Mouse (Mus musculus): ENCODE measurements at regions not wholly inside any gene's neighbourhood (a gene's known extent, or its start where the extent isn't known, plus 50 kb on each side); places are given as distances from the start of the nearest gene placed in this dataset.
A peak's percentile ranks its signal among the peaks of the same experiment; 100 is the strongest.

DNA sequence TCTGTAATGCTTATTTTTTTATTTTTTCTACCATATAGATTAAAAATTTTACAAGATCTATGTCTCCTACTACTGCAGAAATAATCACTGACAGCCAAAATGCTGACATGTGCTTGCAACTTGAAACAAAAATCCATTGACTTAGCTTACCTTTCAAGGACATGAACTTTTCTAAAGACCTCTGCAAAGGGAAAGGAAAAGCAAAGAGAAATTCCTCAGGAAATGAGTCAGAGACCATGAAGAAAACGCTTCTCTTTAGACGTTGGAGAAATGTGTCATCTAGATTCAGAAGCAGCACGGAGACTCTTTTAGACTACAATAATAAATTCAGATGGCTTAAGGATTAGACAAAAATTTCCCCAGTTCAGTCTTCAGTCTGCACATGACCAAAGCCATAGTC lies 2188.6 kb upstream of the Tenm3 start:
- H3K36me3 ChIP-seq (ENCODE audit: control insufficient read depth, insufficient read depth, low read length): no peaks in the 10 kb centered on the region
- H3K9me3 ChIP-seq (ENCODE audit: control insufficient read depth, low read length): no peaks in the 10 kb centered on the region
- H3K4me2 ChIP-seq (replicated peaks; ENCODE audit: low read depth, low read length): no peak overlapping the region
- H3K9ac ChIP-seq (ENCODE audit: low read depth, low read length): no peak overlapping the region
- 47% methylated on average over 3 of the region's 3 CpGs for WGBS
- no peak for ATAC-seq (ENCODE audit: low FRiP score, low TSS enrichment)
- no peaks in the 10 kb centered on the region for H3K4me1 ChIP-seq (ENCODE audit: control insufficient read depth, insufficient read depth, low read length)
- no peak overlapping the region for H3K4me3 ChIP-seq (ENCODE audit: low read length)
- no peak overlapping the region for H3K27ac ChIP-seq (ENCODE audit: low read depth, low read length)
- H3K27me3 ChIP-seq (ENCODE audit: control insufficient read depth, insufficient read depth, low read length): no peaks in the 10 kb centered on the region

- H3K9ac ChIP-seq (ENCODE audit: low read depth, low read length): no peak overlapping the region
- no peak overlapping the region for H3K4me3 ChIP-seq (ENCODE audit: low read length)
- no peaks in the 10 kb centered on the region for H3K36me3 ChIP-seq (ENCODE audit: control insufficient read depth, insufficient read depth, low read length)
- no peaks in the 10 kb centered on the region for H3K9me3 ChIP-seq (ENCODE audit: control insufficient read depth, low read length)
- no peak overlapping the region for H3K27ac ChIP-seq (ENCODE audit: low read depth, low read length)
- no peak for ATAC-seq (ENCODE audit: low FRiP score, low TSS enrichment)
- H3K4me2 ChIP-seq (replicated peaks; ENCODE audit: low read depth, low read length): no peak overlapping the region
- H3K27me3 ChIP-seq (ENCODE audit: control insufficient read depth, insufficient read depth, low read length): no peaks in the 10 kb centered on the region
- H3K4me1 ChIP-seq (ENCODE audit: control insufficient read depth, insufficient read depth, low read length): no peaks in the 10 kb centered on the region
- 94% methylated on average over 3 of the region's 3 CpGs for WGBS
Measured at GRCm38 (mm10) chr8:51010508-51010907, 2166.8 kb upstream of the Tenm3 start.

DNA sequence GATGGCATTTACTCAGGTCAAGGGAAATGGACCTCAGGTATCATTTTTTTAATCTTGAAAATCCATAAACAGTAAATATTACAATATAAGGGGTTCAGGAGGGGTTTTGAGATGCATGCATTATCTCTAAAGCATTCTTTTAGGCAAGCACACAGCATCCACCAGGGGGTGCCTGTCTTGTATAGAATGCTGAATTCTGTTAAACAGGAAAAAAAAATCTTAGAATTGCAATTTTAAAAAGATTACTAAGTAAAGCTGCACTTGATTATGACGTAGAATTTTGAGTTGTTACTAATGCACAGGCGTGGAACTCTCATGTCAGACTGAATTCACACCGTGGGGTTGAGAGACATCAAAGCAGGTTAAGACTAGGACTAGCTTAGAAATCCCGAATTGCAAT lies 2123.6 kb upstream of the Tenm3 start:
- Histone ChIP-seq H3K36me3 (ENCODE audit: control insufficient read depth, insufficient read depth, low read length) (no peaks in the 10 kb centered on the region), H3K9ac (ENCODE audit: low read depth, low read length) (no peak overlapping the region), H3K4me1 (ENCODE audit: control insufficient read depth, insufficient read depth, low read length) (no peaks in the 10 kb centered on the region), H3K4me2 (replicated peaks; ENCODE audit: low read depth, low read length) (no peak overlapping the region), H3K4me3 (ENCODE audit: low read length) (no peak overlapping the region), H3K27ac (ENCODE audit: low read depth, low read length) (no peak overlapping the region), H3K9me3 (ENCODE audit: control insufficient read depth, low read length) (no peaks in the 10 kb centered on the region), H3K27me3 (ENCODE audit: control insufficient read depth, insufficient read depth, low read length) (no peaks in the 10 kb centered on the region)
- 62% methylated on average over 4 of the region's 4 CpGs for WGBS
- no peak for ATAC-seq (ENCODE audit: low FRiP score, low TSS enrichment)

- no peak for ATAC-seq (ENCODE audit: low FRiP score, low TSS enrichment)
- Histone ChIP-seq H3K4me3 (ENCODE audit: low read length) (no peak overlapping the region), H3K9ac (ENCODE audit: low read depth, low read length) (no peak overlapping the region), H3K4me1 (ENCODE audit: control insufficient read depth, insufficient read depth, low read length) (no peaks in the 10 kb centered on the region), H3K4me2 (replicated peaks; ENCODE audit: low read depth, low read length) (no peak overlapping the region), H3K9me3 (ENCODE audit: control insufficient read depth, low read length) (no peaks in the 10 kb centered on the region; the same call in 1 of the 2 replicates), H3K27me3 (ENCODE audit: control insufficient read depth, insufficient read depth, low read length) (peaks cover 19% of the 10 kb centered on the region), H3K36me3 (ENCODE audit: control insufficient read depth, insufficient read depth, low read length) (no peaks in the 10 kb centered on the region), H3K27ac (ENCODE audit: low read depth, low read length) (no peak overlapping the region)
- WGBS: 23% methylated on average over 5 of the region's 5 CpGs
Measured at GRCm38 (mm10) chr8:50917540-50917939, 2073.8 kb upstream of the Tenm3 start.

DNA sequence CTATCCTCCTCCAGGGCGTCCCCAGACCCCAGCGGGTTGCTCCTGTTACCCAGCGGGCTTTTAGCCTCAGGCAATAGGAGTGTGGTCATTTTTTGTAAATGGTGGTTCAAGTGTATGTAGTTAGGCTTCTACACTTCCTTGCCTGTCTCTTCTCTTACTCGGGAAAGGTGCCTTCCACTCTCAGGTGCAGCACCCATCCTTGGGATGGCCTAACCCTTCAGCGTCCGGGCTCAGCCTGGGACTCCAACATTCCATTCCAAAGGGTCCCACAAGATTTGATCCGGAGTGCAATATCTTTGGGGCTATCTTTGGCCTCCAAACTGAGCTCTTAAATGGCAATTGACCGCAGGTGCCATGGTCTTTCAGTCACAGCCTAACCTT lies 2073.0 kb upstream of the Tenm3 start:
- under 1% methylated on average over 8 of the region's 8 CpGs for WGBS
- no peak overlapping the region for H3K9ac ChIP-seq (ENCODE audit: low read depth, low read length)
- ATAC-seq (ENCODE audit: low FRiP score, low TSS enrichment): no peak; the same call in 1 of the 2 replicates

DNA sequence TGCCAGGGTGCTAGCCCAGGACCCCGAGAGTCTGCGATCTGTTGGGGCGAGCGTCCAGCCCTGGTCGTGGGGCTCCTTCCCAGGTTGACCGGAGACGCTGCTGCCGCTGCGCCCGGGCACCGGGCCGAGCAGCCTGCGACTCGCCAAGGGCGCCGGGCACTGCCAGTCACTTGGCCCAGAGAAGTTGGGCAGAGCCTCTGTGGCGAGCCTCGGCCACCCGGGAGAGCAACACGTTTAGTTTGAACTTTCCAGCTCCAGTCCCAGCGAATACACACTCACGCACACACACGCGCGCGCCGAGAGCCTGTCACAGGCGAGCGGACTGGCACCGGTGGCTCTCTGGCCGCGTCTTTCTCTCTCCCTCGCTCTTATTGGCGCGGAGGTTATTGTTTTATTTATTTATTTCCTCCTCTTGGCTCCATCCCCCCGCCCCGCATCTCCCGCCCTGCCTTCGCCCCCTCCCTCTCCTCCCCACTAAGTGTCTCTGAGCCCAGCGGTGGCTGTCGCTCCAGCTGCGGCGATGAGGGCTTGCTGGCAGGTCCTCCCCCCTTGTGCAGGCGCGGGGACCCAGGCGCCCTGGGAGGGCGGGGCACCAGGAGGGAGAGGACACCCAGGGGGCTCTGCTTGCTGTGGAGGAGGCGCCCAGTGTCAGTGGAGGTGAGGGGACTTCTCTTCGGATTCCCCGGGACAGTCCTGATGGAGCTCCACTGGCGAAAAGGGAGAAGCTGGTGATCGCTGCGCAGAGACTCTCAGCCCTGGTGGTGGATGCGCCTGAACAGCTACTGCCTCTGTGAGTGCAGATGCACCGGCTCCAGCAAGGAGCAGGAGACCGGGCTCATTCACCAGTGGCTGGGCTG lies 2072.4 kb upstream of the Tenm3 start:
- Histone ChIP-seq H3K9ac (ENCODE audit: low read depth, low read length) (peak overlapping the region; percentile 42; the same call in 1 of the 2 replicates), H3K4me2 (replicated peaks; ENCODE audit: low read depth, low read length) (peak overlapping the region; percentile 97), H3K4me3 (ENCODE audit: low read length) (peak overlapping the region; percentile 61), H3K27ac (ENCODE audit: low read depth, low read length) (no peak overlapping the region), H3K4me1 (ENCODE audit: control insufficient read depth, insufficient read depth, low read length) (no peaks in the 10 kb centered on the region), H3K27me3 (ENCODE audit: control insufficient read depth, insufficient read depth, low read length) (peaks cover 19% of the 10 kb centered on the region), H3K36me3 (ENCODE audit: control insufficient read depth, insufficient read depth, low read length) (no peaks in the 10 kb centered on the region), H3K9me3 (ENCODE audit: control insufficient read depth, low read length) (no peaks in the 10 kb centered on the region; the same call in 1 of the 2 replicates)
- WGBS: under 1% methylated on average over 54 of the region's 56 CpGs
- ATAC-seq (ENCODE audit: low FRiP score, low TSS enrichment): peak; percentile 88

More for the DNA sequence above, 2073.0 kb upstream of the Tenm3 start:
- Histone ChIP-seq H3K36me3 (ENCODE audit: control insufficient read depth, insufficient read depth, low read length) (no peaks in the 10 kb centered on the region), H3K27ac (ENCODE audit: low read depth, low read length) (no peak overlapping the region), H3K4me2 (replicated peaks; ENCODE audit: low read depth, low read length) (peak overlapping the region; percentile 97), H3K4me3 (ENCODE audit: low read length) (peak overlapping the region; percentile 61), H3K9me3 (ENCODE audit: control insufficient read depth, low read length) (no peaks in the 10 kb centered on the region; the same call in 1 of the 2 replicates), H3K4me1 (ENCODE audit: control insufficient read depth, insufficient read depth, low read length) (no peaks in the 10 kb centered on the region), H3K27me3 (ENCODE audit: control insufficient read depth, insufficient read depth, low read length) (peaks cover 19% of the 10 kb centered on the region)

DNA sequence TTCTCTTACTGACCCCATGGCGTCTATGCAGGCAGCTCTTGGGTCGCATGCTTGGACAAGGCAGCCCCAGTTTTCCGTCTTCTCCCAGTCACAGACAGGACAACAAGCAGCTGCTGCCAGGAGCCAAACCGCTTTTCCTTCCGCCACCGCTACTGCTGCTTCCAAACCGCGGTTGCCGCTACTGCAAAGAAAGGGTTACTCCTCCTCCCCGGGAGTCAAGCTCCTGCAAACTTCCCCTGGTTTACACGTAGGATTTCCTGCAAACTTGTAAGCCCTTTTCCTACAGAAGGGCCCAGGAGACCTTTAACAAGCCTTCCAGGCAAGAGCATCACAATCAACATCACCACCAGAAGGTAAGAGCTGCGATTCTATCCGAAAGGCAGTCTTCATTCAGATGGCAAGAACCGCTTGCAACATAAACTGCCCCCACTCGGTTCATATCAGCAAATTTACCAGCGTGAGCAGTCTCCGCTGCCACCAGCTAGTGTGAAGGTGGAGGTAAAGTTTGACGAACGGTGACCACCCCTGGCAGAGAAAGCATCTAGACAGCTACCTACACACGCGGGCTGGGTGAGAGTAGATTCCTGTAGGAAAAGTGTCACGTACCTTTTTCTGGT lies 2071.6 kb upstream of the Tenm3 start:
- peak; percentile 52 for ATAC-seq (ENCODE audit: low FRiP score, low TSS enrichment)
- no peaks in the 10 kb centered on the region for H3K36me3 ChIP-seq (ENCODE audit: control insufficient read depth, insufficient read depth, low read length)
- H3K4me1 ChIP-seq (ENCODE audit: control insufficient read depth, insufficient read depth, low read length): no peaks in the 10 kb centered on the region
- peaks cover 19% of the 10 kb centered on the region for H3K27me3 ChIP-seq (ENCODE audit: control insufficient read depth, insufficient read depth, low read length)
- peak overlapping the region; percentile 42; the same call in 1 of the 2 replicates for H3K9ac ChIP-seq (ENCODE audit: low read depth, low read length)
- WGBS: under 1% methylated on average over 22 of the region's 22 CpGs
- peak overlapping the region; percentile 61 for H3K4me3 ChIP-seq (ENCODE audit: low read length)
- peak overlapping the region; percentile 97 for H3K4me2 ChIP-seq (replicated peaks; ENCODE audit: low read depth, low read length)
- no peaks in the 10 kb centered on the region; the same call in 1 of the 2 replicates for H3K9me3 ChIP-seq (ENCODE audit: control insufficient read depth, low read length)
- H3K27ac ChIP-seq (ENCODE audit: low read depth, low read length): no peak overlapping the region

DNA sequence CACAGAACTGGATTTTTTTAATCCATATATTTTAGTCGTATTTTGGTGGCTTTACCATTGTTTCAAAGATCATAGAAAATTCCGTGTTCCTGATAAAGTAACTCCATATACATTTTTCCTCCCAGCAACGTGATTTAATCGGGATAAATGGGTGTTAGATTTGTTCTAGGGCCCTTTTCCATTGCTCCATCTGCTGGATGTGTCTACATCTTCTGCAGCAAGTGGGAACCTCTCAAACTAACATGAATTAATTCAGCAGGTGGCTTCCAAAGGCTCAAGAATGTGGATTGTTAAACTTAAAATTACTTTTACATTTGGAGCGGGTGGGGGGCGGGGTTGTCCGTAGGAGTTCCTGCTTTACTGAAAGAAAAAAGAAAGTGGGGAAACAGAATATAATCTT lies 2070.9 kb upstream of the Tenm3 start:
- Histone ChIP-seq H3K9me3 (ENCODE audit: control insufficient read depth, low read length) (no peaks in the 10 kb centered on the region; the same call in 1 of the 2 replicates), H3K4me1 (ENCODE audit: control insufficient read depth, insufficient read depth, low read length) (no peaks in the 10 kb centered on the region), H3K4me2 (replicated peaks; ENCODE audit: low read depth, low read length) (peak overlapping the region; percentile 97), H3K9ac (ENCODE audit: low read depth, low read length) (no peak overlapping the region), H3K27me3 (ENCODE audit: control insufficient read depth, insufficient read depth, low read length) (peaks cover 19% of the 10 kb centered on the region), H3K27ac (ENCODE audit: low read depth, low read length) (no peak overlapping the region), H3K36me3 (ENCODE audit: control insufficient read depth, insufficient read depth, low read length) (no peaks in the 10 kb centered on the region), H3K4me3 (ENCODE audit: low read length) (peak overlapping the region; percentile 61)
- no peak for ATAC-seq (ENCODE audit: low FRiP score, low TSS enrichment)
- 17% methylated on average over 7 of the region's 7 CpGs for WGBS

DNA sequence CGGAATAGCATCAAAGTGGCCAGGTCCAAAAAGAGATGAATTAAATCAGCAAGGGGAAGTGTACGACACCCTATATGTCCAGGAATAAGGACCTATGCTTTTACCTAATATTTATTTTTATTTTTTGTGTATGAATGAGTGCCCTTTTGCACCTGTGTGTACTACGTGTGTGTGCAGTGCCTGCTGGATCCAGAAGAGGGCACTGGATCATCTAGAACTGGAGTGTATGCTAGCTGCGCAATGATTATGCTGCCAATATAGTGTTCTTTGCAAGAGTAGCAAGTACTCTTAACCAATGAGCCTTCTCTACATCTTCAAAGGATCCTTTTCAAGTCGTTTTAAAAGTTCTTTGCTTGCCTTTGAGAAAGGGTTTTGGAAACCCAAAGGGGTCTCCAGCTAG lies 2034.4 kb upstream of the Tenm3 start:
- Histone ChIP-seq H3K4me1 (ENCODE audit: control insufficient read depth, insufficient read depth, low read length) (no peaks in the 10 kb centered on the region), H3K4me3 (ENCODE audit: low read length) (no peak overlapping the region), H3K27ac (ENCODE audit: low read depth, low read length) (no peak overlapping the region), H3K9ac (ENCODE audit: low read depth, low read length) (no peak overlapping the region), H3K9me3 (ENCODE audit: control insufficient read depth, low read length) (no peaks in the 10 kb centered on the region), H3K4me2 (replicated peaks; ENCODE audit: low read depth, low read length) (no peak overlapping the region), H3K36me3 (ENCODE audit: control insufficient read depth, insufficient read depth, low read length) (no peaks in the 10 kb centered on the region), H3K27me3 (ENCODE audit: control insufficient read depth, insufficient read depth, low read length) (no peaks in the 10 kb centered on the region)
- ATAC-seq (ENCODE audit: low FRiP score, low TSS enrichment): no peak
- 86% methylated on average over 5 of the region's 5 CpGs for WGBS

Measured in kidney, embryonic 14.5 days (tissue).